Mouse (Mus musculus) cerebellum, adult 11 months (tissue): ENCODE measurements around the gene Mup7.
"Not testable (repeated sequence)": the region's sequence is repeated elsewhere in the genome, so short reads cannot be mapped to it uniquely, and the experiment has no call there.

Experiments used
- DNase-seq: peaks from one replicate; pipeline ENCODE4 v3.0.0; 2022

Gene Mup7

DNA sequence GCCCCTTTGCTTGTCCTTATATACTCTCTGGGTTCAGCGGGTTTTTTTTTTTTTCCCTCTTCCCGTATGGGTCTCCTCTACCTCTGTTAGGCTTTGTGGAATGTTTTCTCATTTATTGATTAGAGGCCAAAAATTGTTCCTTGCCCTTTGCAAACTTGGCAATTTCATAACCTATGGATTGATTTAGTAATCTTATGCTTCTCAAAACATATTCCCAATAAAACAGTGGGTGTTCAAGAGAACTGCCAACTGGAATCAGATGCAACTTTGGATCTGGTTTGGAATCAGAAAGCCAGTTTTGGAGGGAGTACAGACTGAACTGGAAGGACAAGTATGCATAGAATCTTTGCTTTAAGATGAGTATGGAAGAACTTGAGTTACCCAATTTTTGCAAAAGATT lies at the start of gene Mup7:
Gene Mup7, minus strand, starts transcription at position 101 of the 400 bp plus-strand sequence.
- not testable (repeated sequence) for DNase-seq

DNA sequence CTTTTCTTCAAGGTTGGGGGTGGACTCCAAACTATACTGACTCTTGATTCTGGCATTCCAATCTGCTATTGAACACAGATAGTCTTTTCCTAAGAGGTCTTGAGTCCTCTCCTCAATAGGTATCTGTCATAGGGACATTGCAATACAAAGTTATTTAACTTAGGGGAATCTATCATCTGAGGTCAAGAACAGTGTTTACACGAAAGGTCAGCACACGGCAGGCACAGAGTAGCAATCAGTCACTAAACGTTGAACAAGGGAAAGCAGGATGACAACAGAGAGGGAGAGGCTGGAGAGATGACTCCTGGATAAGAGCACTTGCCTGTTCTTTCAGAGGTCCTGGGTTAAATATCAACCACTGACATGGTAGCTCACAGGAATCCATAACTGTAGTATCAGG lies 9.6 kb upstream of the Mup7 start:
- DNase-seq = not testable (repeated sequence)

DNA sequence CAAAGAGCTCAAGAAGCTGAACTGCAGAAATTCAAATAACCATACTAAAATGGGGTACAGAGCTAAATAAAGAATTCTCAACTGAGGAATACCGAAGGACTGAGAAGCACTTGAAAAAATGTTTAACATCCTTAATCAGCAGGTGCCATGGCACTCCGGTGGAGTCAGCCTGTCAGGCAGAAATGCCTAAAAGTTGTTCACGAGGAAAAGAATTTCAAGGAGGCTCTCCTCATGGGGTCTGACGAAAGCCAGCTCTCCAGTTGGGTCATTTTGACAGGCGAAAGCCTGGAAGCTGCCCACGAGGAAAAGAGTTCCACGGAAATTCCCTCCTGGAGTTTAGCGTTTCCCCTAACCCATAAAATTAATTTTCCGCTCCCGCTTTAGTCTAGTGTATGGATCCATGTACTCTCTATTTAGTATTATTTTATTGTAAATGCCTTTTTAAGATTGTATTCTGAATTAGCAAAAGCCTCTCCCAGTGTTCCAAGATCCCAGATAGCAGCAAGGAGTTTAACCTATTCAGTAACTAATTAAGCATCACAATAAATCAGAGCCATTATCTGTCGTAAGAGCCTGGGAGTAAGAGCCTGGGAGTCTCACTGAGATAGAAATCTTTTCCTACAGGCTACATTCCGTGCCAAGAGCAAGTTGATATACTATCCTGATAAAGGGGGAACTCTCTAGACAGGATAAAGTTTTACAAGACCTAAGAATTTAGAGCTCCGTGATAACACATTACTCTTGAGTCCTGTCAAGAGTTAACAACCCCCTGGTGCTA lies 40.8 kb downstream of the Mup7 start:
- not testable (repeated sequence) for DNase-seq

DNA sequence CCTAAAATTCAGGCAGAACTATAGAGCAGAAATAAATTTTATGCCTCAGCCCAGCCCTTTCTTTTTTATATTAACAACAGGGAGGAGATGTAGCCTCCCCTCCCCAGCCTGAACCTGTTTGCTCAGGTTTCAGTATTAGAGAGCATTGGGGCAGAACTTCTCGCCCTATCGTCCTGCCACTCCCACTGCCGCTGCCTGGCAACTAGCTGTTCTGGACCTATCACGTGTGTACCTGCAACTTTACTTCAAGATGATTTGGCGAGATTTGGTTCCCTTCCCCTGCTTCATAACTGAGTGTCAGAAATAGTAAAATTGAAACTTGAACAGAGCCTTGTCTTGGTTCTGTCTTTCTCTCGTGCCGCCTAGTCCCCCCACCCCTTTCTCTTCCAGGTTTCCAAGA lies 50.1 kb downstream of the Mup7 start:
- not testable (repeated sequence) for DNase-seq
